Mouse (Mus musculus): Measurements from ENCODE around the gene Tbc1d4. TPM values are rescaled to one million over a fixed set of nuclear protein-coding genes. Genes with fewer than 3 reads are reported as not detected.
"Not testable (repeated sequence)": the region's sequence is repeated elsewhere in the genome, so short reads cannot be mapped to it uniquely, and the experiment has no call there.

Tbc1d4 gene
- total RNA-seq, 2 experiments from 2014 or later: 10.4 to 10.6 TPM

GRCm38 (mm10) chr14:101596691-101597090 lies 12.3 kb downstream of the Tbc1d4 start:
- DNase-seq (ENCODE audit: low spot score in 2 of 2): no peak

- no peak for DNase-seq (ENCODE audit: low spot score in 2 of 2)
Observed at GRCm38 (mm10) chr14:101595301-101596080, 13.5 kb downstream of the Tbc1d4 start.

GRCm38 (mm10) chr14:101594001-101594400 lies 15.0 kb downstream of the Tbc1d4 start:
- no peak for DNase-seq (ENCODE audit: low spot score in 2 of 2)

GRCm38 (mm10) chr14:101593340-101593739 lies 15.7 kb downstream of the Tbc1d4 start:
- DNase-seq (ENCODE audit: low spot score in 2 of 2): no peak

- no peak for DNase-seq (ENCODE audit: low spot score in 2 of 2)
Observed at GRCm38 (mm10) chr14:101591101-101591500, 17.9 kb downstream of the Tbc1d4 start.

- not testable (repeated sequence) for DNase-seq (ENCODE audit: low spot score in 2 of 2)
Observed at GRCm38 (mm10) chr14:101588209-101588991, 20.6 kb downstream of the Tbc1d4 start.

GRCm38 (mm10) chr14:101587366-101588040 lies 21.5 kb downstream of the Tbc1d4 start:
- DNase-seq (ENCODE audit: low spot score in 2 of 2): not testable (repeated sequence)

GRCm38 (mm10) chr14:101586096-101586495 lies 22.9 kb downstream of the Tbc1d4 start:
- no peak for DNase-seq (ENCODE audit: low spot score in 2 of 2)

- DNase-seq (ENCODE audit: low spot score in 2 of 2): no peak
Observed at GRCm38 (mm10) chr14:101575651-101576050, 33.3 kb downstream of the Tbc1d4 start.

GRCm38 (mm10) chr14:101574536-101574935 lies 34.5 kb downstream of the Tbc1d4 start:
- DNase-seq (ENCODE audit: low spot score in 2 of 2): no peak

- no peak for DNase-seq (ENCODE audit: low spot score in 2 of 2)
Observed at GRCm38 (mm10) chr14:101573107-101573614, 35.8 kb downstream of the Tbc1d4 start.

- DNase-seq (ENCODE audit: low spot score in 2 of 2): no peak
Observed at GRCm38 (mm10) chr14:101568828-101569227, 40.2 kb downstream of the Tbc1d4 start.

- DNase-seq (ENCODE audit: low spot score in 2 of 2): no peak
Observed at GRCm38 (mm10) chr14:101566717-101567116, 42.3 kb downstream of the Tbc1d4 start.

- no peak for DNase-seq (ENCODE audit: low spot score in 2 of 2)
Observed at GRCm38 (mm10) chr14:101565661-101566060, 43.3 kb downstream of the Tbc1d4 start.

- DNase-seq (ENCODE audit: low spot score in 2 of 2): no peak
Observed at GRCm38 (mm10) chr14:101561251-101561701, 47.7 kb downstream of the Tbc1d4 start.

- DNase-seq (ENCODE audit: low spot score in 2 of 2): no peak
Observed at GRCm38 (mm10) chr14:101559446-101559845, 49.5 kb downstream of the Tbc1d4 start.

- no peak for DNase-seq (ENCODE audit: low spot score in 2 of 2)
Observed at GRCm38 (mm10) chr14:101548885-101549573, 60.0 kb downstream of the Tbc1d4 start.

GRCm38 (mm10) chr14:101541863-101542262 lies 67.1 kb downstream of the Tbc1d4 start:
- DNase-seq (ENCODE audit: low spot score in 2 of 2): no peak

GRCm38 (mm10) chr14:101541141-101541540 lies 67.8 kb downstream of the Tbc1d4 start:
- no peak for DNase-seq (ENCODE audit: low spot score in 2 of 2)

GRCm38 (mm10) chr14:101540466-101540865 lies 68.5 kb downstream of the Tbc1d4 start:
- no peak for DNase-seq (ENCODE audit: low spot score in 2 of 2)

GRCm38 (mm10) chr14:101537906-101538305 lies 71.1 kb downstream of the Tbc1d4 start:
- no peak for DNase-seq (ENCODE audit: low spot score in 2 of 2)
